Mouse (Mus musculus): ENCODE results near the gene Man2a1.
"Not testable (repeated sequence)": the region's sequence is repeated elsewhere in the genome, so short reads cannot be mapped to it uniquely, and the experiment has no call there.

The Man2a1 gene

DNA sequence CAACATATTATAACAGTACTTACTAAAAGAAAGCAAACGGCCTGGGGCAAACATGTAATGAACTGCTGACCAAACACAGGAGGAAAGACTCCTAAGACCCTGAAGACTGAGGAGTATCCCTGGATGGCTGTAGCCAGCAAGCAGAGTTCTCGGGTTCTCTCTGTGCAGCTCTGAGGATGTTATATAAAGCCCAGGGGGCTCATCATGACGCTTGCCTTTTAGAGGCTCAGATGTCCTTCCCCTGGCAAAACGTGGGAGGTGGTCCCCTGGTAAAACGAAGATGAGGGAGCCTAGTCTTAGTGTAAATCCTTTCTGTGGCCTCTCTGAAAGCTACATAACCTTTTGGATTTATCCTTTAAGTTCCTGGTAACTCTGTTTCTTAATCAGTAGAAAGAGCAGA is 119.2 kb downstream of the Man2a1 start:
- no peak for DNase-seq

DNA sequence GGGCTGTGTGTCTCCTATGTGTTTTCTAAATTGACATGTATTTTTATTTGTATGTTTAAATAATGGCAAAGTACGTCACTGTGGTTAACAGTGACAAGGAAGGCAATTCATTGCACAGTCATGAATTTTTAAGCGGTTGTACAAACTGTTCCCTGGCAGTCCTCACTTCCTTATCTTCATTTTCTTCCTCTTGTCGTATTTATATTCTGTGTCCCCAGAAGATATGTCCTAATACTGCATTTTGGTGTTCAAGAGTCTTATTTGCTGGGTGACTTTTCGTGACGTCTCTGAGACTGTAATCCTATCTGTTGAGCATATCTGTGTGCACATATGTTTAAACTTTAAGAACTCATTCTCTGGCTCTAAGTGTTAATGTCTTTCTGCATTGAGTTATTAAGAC is 120.6 kb downstream of the Man2a1 start:
- DNase-seq = no peak

DNA sequence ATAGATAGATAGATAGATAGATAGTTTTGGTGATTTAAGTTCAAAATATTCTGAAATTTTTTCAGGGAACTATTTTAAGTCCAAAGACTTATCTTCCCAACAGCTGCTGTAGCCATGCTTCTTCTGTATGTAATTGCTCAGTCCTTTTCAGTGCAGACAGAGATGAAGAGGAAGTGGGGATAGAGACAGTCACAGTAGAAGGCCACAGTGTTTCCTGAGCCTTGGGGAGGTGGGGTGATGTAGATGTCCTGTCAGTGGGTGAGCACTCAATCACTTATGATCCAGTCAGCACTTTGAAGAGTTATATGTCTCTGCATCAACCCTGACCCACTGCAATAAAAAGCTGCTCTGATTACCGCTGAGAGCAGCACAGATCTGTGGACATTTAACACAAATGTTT is 122.6 kb downstream of the Man2a1 start:
- peak in 1 of 2 experiments; percentile 6 for DNase-seq

- no peak for DNase-seq
Observed at GRCm38 (mm10) chr17:64725214-64725613, 124.7 kb downstream of the Man2a1 start.

GRCm38 (mm10) chr17:64726032-64726431 is 125.5 kb downstream of the Man2a1 start:
- DNase-seq = peak; percentile 26 to 36

GRCm38 (mm10) chr17:64735492-64735891 is 135.0 kb downstream of the Man2a1 start:
- DNase-seq = no peak

DNA sequence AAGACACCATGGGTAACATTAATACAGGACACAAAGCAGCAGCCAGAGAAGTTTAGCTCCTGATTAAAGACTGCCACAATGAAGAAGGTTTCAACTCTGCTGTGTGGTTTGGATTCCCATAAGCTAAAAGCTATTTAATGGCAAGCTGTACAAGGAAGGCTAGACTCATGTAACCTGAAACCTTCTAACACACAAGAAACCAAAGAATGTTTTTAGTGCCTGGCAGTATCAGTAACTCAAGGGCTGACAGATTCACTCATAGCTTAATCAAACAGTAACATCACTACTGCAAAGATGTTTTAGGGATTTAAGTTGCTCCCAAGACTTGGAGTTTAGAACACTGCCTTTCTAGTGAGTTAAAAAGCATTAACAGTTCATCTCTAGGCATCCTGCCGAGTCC is 137.4 kb downstream of the Man2a1 start:
- no peak for DNase-seq

DNA sequence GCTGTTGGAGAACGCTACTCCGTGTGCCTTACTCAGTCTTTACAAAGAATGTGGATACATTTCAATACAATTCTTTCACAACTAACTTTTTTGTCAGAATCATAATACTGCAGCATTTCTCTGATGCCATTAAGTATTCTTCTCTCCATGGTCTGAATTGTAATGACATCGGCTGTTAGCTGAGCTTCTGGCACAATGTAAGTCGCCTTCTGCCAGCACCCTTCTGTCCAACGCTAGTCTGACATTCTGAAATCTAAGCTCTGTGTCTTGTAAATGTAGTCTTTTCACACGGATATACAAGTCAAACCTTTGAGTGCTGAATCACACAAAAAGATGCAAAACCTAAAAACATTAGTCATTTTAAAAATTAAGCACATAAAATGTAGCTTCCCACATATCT is 138.6 kb downstream of the Man2a1 start:
- DNase-seq = no peak

- DNase-seq = no peak
Observed at GRCm38 (mm10) chr17:64742715-64743605, 142.4 kb downstream of the Man2a1 start.

GRCm38 (mm10) chr17:64743606-64744300 is 143.2 kb downstream of the Man2a1 start:
- no peak for DNase-seq

DNA sequence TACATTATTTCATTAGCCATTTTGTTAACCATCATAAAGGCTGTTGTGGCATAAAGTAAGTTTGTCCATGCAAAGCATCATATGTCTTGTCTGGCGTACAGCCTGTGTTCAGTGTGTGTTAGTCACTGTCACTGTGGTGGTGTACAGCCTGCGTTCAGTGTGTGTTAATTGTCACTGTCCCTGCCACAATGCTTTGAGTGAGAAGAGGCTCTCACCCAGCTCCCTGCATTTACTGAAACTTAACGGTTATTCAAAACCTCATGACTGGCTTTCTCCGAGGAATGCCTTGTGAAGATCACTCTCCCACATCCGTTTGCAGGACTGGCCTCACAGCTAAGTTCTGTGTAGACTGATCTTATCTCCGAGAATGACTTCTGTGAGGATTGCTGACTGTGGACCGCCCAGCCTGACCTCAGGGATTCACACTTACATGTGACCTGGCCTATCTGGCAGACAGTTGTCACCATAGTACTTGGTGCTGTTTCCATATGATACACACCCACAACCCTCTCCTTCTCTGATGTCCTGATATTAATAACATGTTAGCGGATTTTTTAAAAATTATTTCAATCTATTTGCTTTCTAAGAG is 146.2 kb downstream of the Man2a1 start:
- no peak for DNase-seq

- no peak for DNase-seq
Observed at GRCm38 (mm10) chr17:64747461-64747860, 146.9 kb downstream of the Man2a1 start.

DNA sequence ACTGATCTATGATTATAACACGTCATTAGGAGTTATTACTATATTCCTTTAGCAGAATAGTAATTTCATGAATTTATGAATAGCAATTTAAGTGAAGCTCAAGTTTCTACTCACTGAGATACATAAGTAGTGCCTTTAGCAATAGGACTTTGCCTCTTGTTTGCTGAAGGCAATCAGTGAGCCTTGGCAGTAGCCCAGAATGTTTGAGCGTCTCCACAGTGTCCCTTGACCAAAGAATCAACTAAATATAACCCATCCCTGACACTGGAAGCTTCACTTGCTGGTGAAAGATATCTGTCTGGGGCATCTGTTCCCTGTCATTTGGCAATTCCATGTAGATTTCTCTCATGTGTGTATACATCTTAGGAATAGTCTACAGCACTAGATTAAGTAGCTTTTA is 147.6 kb downstream of the Man2a1 start:
- no peak for DNase-seq

DNA sequence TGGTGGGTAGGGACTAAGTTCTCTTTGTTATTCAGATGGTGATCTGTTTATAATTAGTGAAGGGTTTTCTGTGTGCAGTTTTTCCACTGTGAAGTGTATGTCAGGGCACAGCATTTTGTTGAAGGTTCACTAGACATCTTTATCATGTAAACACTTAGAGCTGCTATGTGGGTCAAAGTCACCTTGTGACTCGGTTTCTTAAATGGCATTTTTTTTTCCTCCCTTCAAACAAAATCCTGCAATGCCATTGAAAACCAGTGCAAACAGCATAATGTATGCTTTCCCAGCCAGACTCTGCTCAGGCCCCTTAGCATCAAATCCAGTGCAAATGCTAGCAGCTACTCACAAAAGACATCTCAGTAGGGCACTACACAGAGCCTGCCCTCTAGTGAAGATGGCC is 148.6 kb downstream of the Man2a1 start:
- DNase-seq = no peak

GRCm38 (mm10) chr17:64751249-64751648 is 150.7 kb downstream of the Man2a1 start:
- no peak for DNase-seq

DNA sequence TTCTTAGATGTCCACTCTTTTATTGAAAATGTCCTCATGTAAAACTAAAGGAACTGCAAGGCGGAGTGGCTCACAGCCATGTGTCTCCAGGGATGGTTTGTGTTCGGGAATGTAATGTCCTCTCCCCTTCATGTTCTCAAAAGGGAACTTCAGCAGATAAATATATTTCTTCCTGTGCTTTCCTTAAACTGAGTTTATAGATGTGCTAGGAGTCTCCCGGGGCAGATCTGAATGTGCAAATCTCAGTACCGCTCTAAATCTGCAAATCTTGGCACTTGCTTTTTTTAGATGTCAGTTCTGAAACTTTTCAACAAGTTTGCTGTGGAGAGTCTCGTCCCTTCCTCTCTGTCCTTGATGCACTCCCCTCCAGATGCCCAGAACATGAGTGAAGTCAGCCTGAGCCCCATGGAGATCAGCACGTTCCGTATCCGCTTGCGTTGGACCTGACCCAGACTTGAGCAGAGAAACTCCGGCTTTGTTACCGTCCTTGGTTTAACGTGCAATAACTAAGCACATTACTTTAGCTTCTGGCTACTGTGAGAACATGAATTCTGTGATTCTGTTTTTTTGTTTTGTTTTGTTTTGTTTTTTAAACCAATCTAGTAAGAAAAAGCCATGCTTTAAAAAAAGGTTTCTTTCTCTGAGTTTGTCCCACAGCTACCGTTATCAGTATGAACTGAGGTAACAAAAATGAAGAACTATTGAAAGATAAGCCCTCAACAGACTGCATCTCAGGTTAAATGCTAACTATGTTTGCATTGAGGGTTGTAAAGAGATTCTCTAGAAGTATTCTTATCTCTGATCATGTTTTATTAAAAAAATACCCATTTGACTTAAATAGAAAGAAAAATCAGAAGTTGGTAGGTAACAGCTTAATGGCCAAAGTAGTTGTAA is 151.8 kb downstream of the Man2a1 start:
- no peak for DNase-seq

DNA sequence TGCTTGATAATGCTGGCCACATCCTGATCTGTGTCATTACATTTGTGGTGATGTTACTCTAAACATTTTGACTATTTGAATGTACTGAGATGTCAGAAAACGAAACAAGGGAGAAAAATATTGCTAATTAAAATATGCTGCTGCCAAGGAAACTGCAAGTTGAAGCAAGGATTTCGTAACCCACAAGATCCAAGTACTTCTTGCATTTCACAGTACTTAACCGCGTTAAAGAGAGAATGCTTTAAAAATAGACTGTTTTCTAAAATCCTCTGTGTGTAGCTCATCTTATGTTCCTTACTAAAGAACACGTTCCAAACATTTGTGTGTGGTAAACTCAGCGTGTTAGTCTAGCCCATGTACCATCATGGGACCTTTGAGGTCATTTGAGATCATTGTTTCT is 153.0 kb downstream of the Man2a1 start:
- DNase-seq = no peak

DNA sequence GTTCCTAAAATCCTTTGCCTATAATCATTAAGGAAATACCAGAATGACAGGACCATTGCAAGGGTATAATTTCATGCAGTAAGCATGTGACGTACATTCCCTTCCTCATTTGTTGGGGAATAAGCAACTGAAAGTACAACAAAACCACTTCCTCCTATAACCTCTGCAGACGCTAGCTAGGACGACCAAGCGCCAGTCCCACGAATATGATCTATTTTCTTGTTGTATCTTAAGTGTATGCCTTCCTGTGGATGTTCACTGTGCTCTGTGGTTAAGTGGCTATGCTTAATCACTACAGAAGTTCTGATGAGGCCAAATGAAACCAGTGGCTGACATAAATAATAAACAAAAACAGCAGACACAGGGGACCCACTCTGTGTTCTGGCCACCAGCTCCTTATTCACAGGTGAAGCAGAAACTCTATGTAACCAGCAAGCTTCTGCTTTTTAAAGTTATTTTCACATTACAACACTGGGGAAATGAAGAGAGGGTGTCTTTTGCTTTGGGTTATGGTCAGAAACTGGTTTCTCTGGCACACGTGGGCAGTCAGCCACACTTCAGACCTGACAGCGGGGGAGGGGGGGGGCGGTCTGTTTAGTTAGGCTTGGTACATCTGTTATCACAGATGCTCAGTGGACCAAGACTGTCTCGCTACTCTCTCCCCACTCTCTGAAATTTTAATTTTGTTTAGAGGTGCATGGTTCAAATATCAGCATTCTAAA is 153.8 kb downstream of the Man2a1 start:
- DNase-seq = peak; percentile 65 to 67

DNA sequence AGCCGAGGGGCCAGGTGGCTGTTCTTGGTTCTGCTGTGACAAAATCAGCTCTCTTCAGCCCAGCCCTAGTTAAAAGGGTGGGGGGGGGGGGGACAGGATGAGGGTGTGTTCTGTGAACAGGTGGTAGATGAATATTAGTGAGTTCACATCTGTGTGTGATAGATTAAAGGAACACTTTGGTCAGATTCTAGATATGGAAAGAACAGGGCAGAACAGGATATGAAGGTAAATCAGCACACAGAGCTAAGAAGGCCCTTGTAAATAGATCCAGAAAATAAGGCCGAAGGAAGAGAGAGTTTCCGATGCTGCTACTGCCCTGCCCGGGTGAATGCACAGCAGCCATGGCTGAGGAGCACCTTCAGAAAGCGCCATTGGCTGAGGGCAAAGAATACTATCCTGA is 154.7 kb downstream of the Man2a1 start:
- peak; percentile 45 to 49 for DNase-seq

- not testable (repeated sequence) for DNase-seq
Observed at GRCm38 (mm10) chr17:64762651-64763050, 162.1 kb downstream of the Man2a1 start.

DNA sequence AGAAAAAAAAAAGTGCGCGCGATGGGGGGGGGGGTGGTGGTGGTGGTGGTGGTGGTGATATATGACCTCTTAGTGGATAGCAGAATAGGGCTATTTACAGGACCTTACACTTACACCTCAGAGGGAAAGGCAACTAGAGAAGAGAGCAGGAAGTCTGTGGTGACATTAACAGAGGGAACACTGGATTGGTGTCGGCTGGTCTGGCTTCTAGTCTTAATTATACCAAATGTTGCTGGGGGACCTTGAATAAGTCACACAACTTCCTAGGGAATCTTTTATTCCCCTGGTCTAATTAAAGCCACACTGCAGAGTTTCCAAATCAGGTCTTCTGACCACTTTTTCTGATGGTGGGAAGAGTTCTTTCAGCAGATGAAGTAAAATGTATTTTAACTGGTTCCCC is 163.0 kb downstream of the Man2a1 start:
- DNase-seq = no peak
